Mouse (Mus musculus): ENCODE results near the gene Thbd. TPM values are rescaled to one million over a fixed set of nuclear protein-coding genes. Genes with fewer than 3 reads are reported as not detected.

Gene Thbd
- polyA plus RNA-seq, 1 experiment from 2014 or later, result 3.2 TPM

GRCm38 (mm10) chr2:148373602-148374071 lies 34.4 kb downstream of the Thbd start:
- 39% methylated on average over 2 of the region's 2 CpGs for WGBS (ENCODE audit: insufficient replicate concordance)
- H3K9ac ChIP-seq, result no peak overlapping the region
- H3K27ac ChIP-seq, result no peak overlapping the region
- ATAC-seq, result no peak
- no peak overlapping the region for H3K4me2 ChIP-seq
- no peaks in the 10 kb centered on the region for H3K27me3 ChIP-seq (replicated peaks)
- H3K36me3 ChIP-seq, result no peaks in the 10 kb centered on the region
- H3K9me3 ChIP-seq (replicated peaks), result no peaks in the 10 kb centered on the region
- H3K4me3 ChIP-seq, result no peak overlapping the region
- H3K4me1 ChIP-seq, result no peaks in the 10 kb centered on the region

DNA sequence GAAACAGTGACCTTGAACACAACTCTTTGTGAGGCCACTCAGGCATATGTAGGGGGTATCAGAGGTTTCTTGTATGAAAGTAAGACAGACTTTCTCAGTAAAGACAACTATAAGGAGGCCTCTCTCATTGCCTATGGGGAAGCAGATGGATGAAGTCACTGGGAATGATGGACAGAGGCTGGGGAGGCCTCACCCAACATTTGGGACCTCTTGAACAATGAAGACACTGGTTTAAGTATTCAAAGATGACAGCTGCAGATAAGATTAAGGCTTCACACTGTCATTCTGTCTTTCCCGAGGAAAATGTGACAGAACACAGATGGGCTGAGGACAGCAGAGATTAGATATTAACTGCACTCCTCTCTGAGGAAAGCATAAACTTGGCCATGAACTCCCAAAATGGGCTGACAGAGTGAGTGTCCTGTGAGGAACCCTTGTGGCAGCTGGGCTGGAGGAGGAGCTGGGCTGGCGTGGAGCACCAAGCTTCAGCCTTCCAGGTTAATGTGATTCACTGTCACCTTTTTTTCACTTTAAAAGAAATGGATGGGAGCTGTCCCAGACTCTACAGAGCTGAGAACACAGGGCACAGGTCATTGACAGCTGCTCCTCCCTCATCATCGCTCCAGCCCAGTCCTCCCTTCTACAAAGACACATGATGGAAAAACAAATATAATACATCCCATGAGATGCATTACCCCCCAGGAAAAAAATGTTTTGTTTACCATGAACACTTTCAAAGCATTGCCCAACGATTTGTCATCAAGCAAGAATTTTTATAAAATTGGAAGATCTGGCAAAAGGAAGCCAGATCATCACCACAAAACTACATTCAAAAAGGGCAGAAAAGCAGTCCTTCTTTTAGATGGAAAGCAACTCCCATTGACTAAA lies 36.0 kb downstream of the Thbd start:
- ATAC-seq, result no peak
- H3K4me2 ChIP-seq, result no peak overlapping the region

DNA sequence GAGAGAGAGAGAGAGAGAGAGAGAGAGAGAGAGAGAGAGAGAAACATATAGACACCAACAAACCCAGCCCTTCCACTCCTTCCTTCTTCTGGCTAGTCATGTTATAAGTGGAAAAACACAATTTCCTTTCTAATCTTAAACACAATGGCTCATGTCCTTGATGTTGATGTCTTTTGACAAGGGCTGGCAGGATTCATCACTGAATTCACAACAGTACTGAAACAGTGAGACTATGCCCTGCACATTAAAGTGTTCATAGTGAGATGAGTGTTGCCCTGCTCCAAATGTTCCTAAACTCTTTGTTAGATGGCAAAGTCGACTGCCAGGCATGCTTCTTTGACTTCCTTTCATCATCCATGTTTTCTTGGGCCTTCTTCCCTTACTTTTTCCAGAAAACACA lies 42.8 kb downstream of the Thbd start:
- ATAC-seq, result no peak
- Histone ChIP-seq H3K9ac (no peak overlapping the region), H3K4me3 (no peak overlapping the region), H3K4me1 (no peaks in the 10 kb centered on the region), H3K9me3 (replicated peaks) (no peaks in the 10 kb centered on the region), H3K36me3 (no peaks in the 10 kb centered on the region), H3K27ac (no peak overlapping the region), H3K4me2 (no peak overlapping the region), H3K27me3 (replicated peaks) (no peaks in the 10 kb centered on the region)
- WGBS (ENCODE audit: insufficient replicate concordance), result 27% methylated on average over 1 of the region's 1 CpGs

More for the DNA sequence above, 36.0 kb downstream of the Thbd start:
- 42% methylated on average over 4 of the region's 4 CpGs for whole genome bisulfite sequencing (ENCODE audit: insufficient replicate concordance)
- Histone ChIP-seq H3K36me3 (no peaks in the 10 kb centered on the region), H3K27ac (no peak overlapping the region), H3K27me3 (replicated peaks) (no peaks in the 10 kb centered on the region), H3K4me1 (no peaks in the 10 kb centered on the region), H3K9me3 (replicated peaks) (no peaks in the 10 kb centered on the region), H3K4me3 (no peak overlapping the region), H3K9ac (no peak overlapping the region)

GRCm38 (mm10) chr2:148364536-148364935 lies 43.5 kb downstream of the Thbd start:
- Histone ChIP-seq H3K4me2 (no peak overlapping the region), H3K9me3 (replicated peaks) (no peaks in the 10 kb centered on the region), H3K27ac (no peak overlapping the region), H3K36me3 (no peaks in the 10 kb centered on the region), H3K9ac (no peak overlapping the region), H3K27me3 (replicated peaks) (no peaks in the 10 kb centered on the region), H3K4me3 (no peak overlapping the region), H3K4me1 (no peaks in the 10 kb centered on the region)
- ATAC-seq, result no peak
- WGBS (ENCODE audit: insufficient replicate concordance), result 73% methylated on average over 3 of the region's 3 CpGs

DNA sequence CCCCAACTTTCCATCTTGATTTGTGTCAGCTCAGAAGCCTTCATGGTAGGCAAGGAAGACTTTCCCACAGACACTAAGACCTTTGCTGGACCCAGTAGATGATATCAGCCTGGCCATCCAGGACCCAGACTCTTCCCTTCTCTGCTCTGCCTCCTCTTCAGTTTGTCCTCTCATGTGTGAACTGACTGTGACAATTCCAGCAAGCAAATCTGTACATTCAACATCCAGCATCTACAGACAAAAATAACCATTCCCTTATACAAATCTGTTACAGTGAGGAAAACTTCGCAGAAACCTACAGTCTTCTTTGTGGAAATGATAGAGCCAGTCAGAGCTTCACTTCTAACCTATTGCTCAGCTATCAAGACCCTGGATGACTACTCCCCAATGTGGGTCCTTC lies 50.8 kb downstream of the Thbd start:
- Histone ChIP-seq H3K36me3 (no peaks in the 10 kb centered on the region), H3K4me3 (no peak overlapping the region), H3K4me2 (no peak overlapping the region), H3K27ac (no peak overlapping the region), H3K27me3 (replicated peaks) (no peaks in the 10 kb centered on the region), H3K9ac (no peak overlapping the region), H3K4me1 (no peaks in the 10 kb centered on the region), H3K9me3 (replicated peaks) (no peaks in the 10 kb centered on the region)
- 61% methylated on average over 1 of the region's 1 CpGs for WGBS (ENCODE audit: insufficient replicate concordance)
- no peak for ATAC-seq

Other genes starting within 250 kb of the Thbd start
- 0.25 and 0.30 TPM in 2 replicates for gene Sstr4, start 12.8 kb downstream of the Thbd start, polyA plus RNA-seq (2016; fragmentation: Nextera tagmentation; extraction: Ambion mirVana)
- 3.2 and 3.3 TPM in 2 replicates for gene Cd93, start 35.4 kb upstream of the Thbd start, polyA plus RNA-seq (2016; fragmentation: Nextera tagmentation; extraction: Ambion mirVana)

Data from liver, embryonic 12.5 days (tissue).